Mouse (Mus musculus) heart, postnatal 36 days (tissue): ENCODE results near the gene Ccdc155. TPM values are rescaled to one million over a fixed set of nuclear protein-coding genes. Genes with fewer than 3 reads are reported as not detected.
"Not testable (repeated sequence)": the region's sequence is repeated elsewhere in the genome, so short reads cannot be mapped to it uniquely, and the experiment has no call there.

Source experiments
- DNase-seq, 2 experiments: peaks; one replicate each; pipeline ENCODE4 v3.0.0; 2021 to 2022
- intact Hi-C: fragments of 180-260 bp; cut with DNase I; formaldehyde crosslinking; loops from one replicate; pipeline ENCODE4 v1.15.1; 2025
- total RNA-seq, 2 experiments: library from RNA; stranded (reverse); gene quantifications; 2 replicates each; pipeline ENCODE4 v1.2.3; 2021

Ccdc155 gene
- total RNA-seq, 2 experiments from 2014 or later = not detected

- no peak for DNase-seq
- intact Hi-C loops = no loop called here
These were observed 11.9 kb downstream of the Ccdc155 start for GRCm38 (mm10) chr7:45192585-45193310.

GRCm38 (mm10) chr7:45191803-45192363 is 12.8 kb downstream of the Ccdc155 start:
- intact Hi-C loops = no loop called here
- DNase-seq = no peak

GRCm38 (mm10) chr7:45191161-45191560 is 13.5 kb downstream of the Ccdc155 start:
- no peak for DNase-seq
- intact Hi-C loops = no loop called here

GRCm38 (mm10) chr7:45190186-45190585 is 14.5 kb downstream of the Ccdc155 start:
- no peak for DNase-seq
- intact Hi-C loops = no loop called here

- intact Hi-C loops = no loop called here
These were observed 15.1 kb downstream of the Ccdc155 start for GRCm38 (mm10) chr7:45189600-45189999.

GRCm38 (mm10) chr7:45185921-45186320 is 18.8 kb downstream of the Ccdc155 start:
- no peak for DNase-seq
- intact Hi-C loops = no loop called here

More at GRCm38 (mm10) chr7:45189600-45189999, 15.1 kb downstream of the Ccdc155 start:
- no peak for DNase-seq

GRCm38 (mm10) chr7:45183672-45184071 is 21.0 kb downstream of the Ccdc155 start:
- DNase-seq = no peak
- intact Hi-C loops = no loop called here

- no peak for DNase-seq
- intact Hi-C loops = no loop called here
These were observed 22.1 kb downstream of the Ccdc155 start for GRCm38 (mm10) chr7:45182606-45183005.

- peak; percentile 82 to 84 for DNase-seq
- intact Hi-C loops = no loop called here
These were observed 22.5 kb downstream of the Ccdc155 start for GRCm38 (mm10) chr7:45182199-45182601.

GRCm38 (mm10) chr7:45181540-45181939 is 23.2 kb downstream of the Ccdc155 start:
- intact Hi-C loops = no loop called here
- no peak for DNase-seq

GRCm38 (mm10) chr7:45180896-45181477 is 23.7 kb downstream of the Ccdc155 start, which contains the start of gene Pth2:
Pth2 (plus strand) TSS chr7:45180995.
- intact Hi-C loops = no loop called here

GRCm38 (mm10) chr7:45179469-45179868 is 25.2 kb downstream of the Ccdc155 start, which contains the start of gene Gfy:
Gfy (minus strand) TSS chr7:45179569.
- intact Hi-C loops = no loop called here
- DNase-seq = no peak

More at GRCm38 (mm10) chr7:45180896-45181477, 23.7 kb downstream of the Ccdc155 start, which contains the start of gene Pth2:
- DNase-seq = no peak

GRCm38 (mm10) chr7:45178550-45178949 is 26.1 kb downstream of the Ccdc155 start:
- no peak for DNase-seq
- intact Hi-C loops = no loop called here

GRCm38 (mm10) chr7:45176356-45176755 is 28.3 kb downstream of the Ccdc155 start:
- intact Hi-C loops = no loop called here
- no peak for DNase-seq

GRCm38 (mm10) chr7:45175929-45176328 is 28.8 kb downstream of the Ccdc155 start:
- no peak for DNase-seq
- intact Hi-C loops = no loop called here

GRCm38 (mm10) chr7:45175398-45175797 is 29.3 kb downstream of the Ccdc155 start:
- no peak for DNase-seq
- intact Hi-C loops = no loop called here

GRCm38 (mm10) chr7:45174567-45175280 is 30.0 kb downstream of the Ccdc155 start:
- intact Hi-C loops = no loop called here
- DNase-seq = no peak

GRCm38 (mm10) chr7:45173772-45174171 is 30.9 kb downstream of the Ccdc155 start:
- intact Hi-C loops, DNase-seq: not testable (repeated sequence)

- intact Hi-C loops = no loop called here
- peak in 1 of 2 experiments; percentile 33 for DNase-seq
These were observed 31.7 kb downstream of the Ccdc155 start for GRCm38 (mm10) chr7:45172974-45173373.

GRCm38 (mm10) chr7:45169495-45169894 is 35.2 kb downstream of the Ccdc155 start:
- intact Hi-C loops = no loop called here
- DNase-seq = no peak

GRCm38 (mm10) chr7:45168656-45169055 is 36.0 kb downstream of the Ccdc155 start:
- intact Hi-C loops = no loop called here
- DNase-seq = no peak
